Mouse (Mus musculus): ENCODE data around the gene Tifa.

GRCm38 (mm10) chr3:127780921-127781320 is 8.7 kb upstream of the Tifa start:
- no peak for TF ChIP-seq CTCF (IDR thresholded peaks at IDR 0.05; ENCODE audit: low read depth, low read length)
- TF ChIP-seq POLR2A (IDR thresholded peaks at IDR 0.05; ENCODE audit: extremely low read depth, insufficient read depth, low read length) = no peak

All from liver, adult 2 months (tissue).